Mouse (Mus musculus): ENCODE measurements around the gene Rpl41.

Rpl41 gene

DNA sequence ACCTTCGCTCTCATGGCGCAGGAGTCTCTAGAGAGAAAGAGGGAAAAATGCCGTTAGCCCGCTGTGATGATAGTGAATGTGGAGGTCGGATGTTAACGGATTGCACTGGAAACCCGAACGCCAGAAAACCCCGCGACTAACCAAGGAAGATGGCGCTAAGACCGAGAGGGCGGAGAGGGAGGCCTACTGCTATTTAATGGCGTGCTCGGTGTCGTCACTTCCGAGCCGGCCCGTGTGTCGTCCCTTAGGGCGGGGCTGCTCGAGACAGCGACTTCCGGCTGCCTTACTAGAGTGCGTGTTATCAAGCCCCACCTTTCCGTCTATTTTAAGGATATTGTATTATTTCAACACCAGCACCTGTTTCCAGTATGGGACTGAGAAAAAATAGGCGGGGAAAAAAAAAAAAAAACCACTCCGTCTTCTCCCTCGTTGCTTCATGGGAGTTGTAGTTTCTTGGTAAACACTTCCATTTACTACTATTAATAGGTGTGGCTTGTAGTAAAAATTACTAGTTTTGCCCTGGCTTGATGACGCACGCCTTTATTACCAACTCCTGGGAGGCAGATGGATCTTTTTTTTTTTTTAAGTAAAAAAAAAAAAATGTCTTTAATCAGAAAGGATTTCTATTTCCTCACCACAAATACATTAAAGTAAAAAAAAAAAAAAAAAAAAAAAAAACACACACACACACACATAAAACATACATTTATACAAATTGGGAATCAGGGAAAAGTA is at the start of gene Rpl41:
TSS of gene Rpl41 (minus strand) at position 359 of the 735 bp plus-strand sequence.
- DNase-seq (ENCODE audit: low spot score): peak; percentile 92

DNA sequence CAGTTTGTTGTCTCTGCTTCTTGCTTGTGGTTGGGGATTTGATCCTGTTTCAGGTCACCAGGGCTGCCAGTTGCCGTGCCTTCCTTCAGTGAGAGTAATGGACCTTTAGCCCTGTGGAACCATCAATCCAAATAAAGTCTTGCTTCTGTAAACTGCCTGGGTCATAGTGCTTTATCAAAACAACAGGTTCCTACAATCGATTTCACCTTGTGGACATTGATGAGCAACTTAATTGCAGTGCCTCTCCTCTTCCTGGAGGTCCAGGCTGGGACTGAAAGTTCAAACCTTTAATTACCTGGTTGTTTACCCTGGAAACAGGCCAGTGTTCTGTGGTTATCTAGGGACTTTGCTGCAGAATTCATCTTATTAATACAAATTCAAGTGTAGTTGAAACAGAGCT is 49.4 kb upstream of the Rpl41 start:
- DNase-seq (ENCODE audit: low spot score): no peak

DNA sequence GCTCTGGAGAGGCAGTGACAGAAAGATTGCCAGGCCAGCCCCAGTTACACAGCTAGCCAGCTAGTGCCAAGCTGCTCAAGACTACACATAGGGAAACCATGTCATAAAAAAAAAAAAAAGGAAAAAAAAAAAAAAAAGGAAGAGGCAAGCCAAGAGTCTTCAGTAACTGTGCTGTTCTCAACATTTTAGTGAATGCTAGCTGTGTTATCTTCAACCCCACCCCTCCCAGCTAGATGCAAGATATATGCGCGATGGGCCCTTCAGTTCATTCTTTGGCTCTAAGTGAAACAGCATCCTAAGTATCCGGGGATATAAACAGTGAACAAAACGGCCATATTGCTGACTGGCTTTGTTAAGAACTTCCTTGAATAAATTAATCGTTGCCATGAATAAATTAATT is 43.7 kb upstream of the Rpl41 start:
- no peak for DNase-seq (ENCODE audit: low spot score)

GRCm38 (mm10) chr10:128591436-128591835 is 42.3 kb upstream of the Rpl41 start:
- DNase-seq (ENCODE audit: low spot score): no peak

GRCm38 (mm10) chr10:128590193-128590690 is 41.1 kb upstream of the Rpl41 start:
- DNase-seq (ENCODE audit: low spot score): peak; percentile 84

- peak; percentile 71 for DNase-seq (ENCODE audit: low spot score)
Measured at GRCm38 (mm10) chr10:128589464-128590192, 40.5 kb upstream of the Rpl41 start, which contains the start of gene Erbb3. Gene Erbb3, minus strand, starts transcription at chr10:128589652.

- no peak for DNase-seq (ENCODE audit: low spot score)
Measured at GRCm38 (mm10) chr10:128588775-128589463, 39.8 kb upstream of the Rpl41 start.

GRCm38 (mm10) chr10:128588136-128588535 is 39.0 kb upstream of the Rpl41 start:
- DNase-seq (ENCODE audit: low spot score): no peak

DNA sequence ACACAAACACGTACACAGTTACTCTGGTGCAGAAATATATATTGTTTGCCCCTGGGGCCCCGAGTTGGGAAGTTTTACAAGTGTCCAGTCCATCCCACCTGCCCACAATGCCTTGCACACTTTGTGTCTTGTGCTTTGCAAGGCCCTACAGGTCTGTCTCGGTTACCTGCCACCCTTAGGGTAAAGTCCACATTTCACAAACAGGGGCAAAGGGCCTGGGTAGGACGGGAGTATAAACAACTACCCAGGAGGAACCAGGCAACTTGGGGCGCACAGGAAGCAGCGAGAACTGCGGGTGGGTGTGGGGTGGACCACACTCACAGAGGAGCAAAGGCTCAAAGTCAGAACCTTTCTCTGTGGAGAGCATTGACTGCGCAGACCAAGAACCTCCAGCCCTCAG is 38.6 kb upstream of the Rpl41 start:
- DNase-seq (ENCODE audit: low spot score): no peak

DNA sequence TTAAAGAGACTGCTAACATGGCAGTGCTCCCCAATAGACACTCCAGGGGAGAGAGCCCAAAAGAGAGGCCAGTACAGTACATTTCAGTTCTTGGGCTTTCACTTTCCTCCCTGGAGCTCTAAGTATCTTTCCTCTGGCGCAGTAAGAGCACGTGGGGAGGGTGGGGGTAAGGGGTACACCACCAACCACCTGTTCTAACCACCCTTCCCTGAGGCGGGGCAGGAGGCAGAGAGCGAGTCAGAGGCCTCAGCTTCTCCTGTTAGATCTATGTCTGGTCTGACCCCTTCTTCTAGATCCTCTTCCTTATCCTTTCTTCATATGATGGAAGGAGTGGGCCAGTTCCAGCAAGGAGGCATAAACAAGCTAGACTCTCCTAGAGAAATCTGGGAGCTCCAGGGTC is 38.0 kb upstream of the Rpl41 start:
- no peak for DNase-seq (ENCODE audit: low spot score)

DNA sequence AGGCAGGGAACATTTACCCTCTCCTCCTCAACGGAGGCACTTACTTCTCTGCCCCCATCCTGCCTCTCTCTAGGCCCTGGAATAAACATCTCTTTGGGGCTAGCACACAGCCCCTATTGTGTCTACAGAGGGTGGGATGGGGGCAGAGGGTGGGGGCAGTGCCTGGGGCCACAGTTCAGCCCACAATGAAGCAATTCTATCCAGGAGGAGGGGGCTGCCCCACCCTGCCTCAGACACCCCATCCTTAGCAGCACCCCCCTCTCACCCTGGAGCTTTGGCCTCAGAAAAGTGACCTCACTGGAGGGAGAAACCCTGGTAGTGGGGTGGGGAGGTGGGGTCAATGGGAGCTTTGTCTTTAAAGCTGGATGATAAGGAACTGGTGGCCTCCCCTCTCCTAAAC is 37.4 kb upstream of the Rpl41 start:
- no peak for DNase-seq (ENCODE audit: low spot score)

GRCm38 (mm10) chr10:128584386-128584785 is 35.3 kb upstream of the Rpl41 start:
- no peak for DNase-seq (ENCODE audit: low spot score)

GRCm38 (mm10) chr10:128583644-128584043 is 34.5 kb upstream of the Rpl41 start:
- DNase-seq (ENCODE audit: low spot score): peak; percentile 62

DNA sequence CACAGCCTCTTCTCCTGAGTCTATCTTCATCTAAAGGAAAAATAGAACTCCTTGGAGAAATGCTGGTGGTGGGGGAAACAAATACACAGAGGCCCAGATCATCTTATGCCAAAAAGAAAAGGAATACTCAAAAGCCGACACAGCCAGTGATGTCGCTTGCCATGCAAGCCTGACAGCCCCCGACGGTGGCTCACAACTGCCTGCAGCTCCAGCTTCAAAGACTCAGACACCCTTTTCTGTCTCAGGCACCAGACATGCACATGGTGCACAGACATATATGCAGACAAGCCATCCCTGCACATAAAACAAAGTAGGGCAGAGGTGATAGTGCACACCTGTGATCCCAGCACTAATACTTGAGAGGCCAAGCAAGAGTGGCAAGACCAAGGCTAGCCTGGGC is 30.6 kb upstream of the Rpl41 start:
- no peak for DNase-seq (ENCODE audit: low spot score)

GRCm38 (mm10) chr10:128579298-128579697 is 30.2 kb upstream of the Rpl41 start:
- no peak for DNase-seq (ENCODE audit: low spot score)

- DNase-seq (ENCODE audit: low spot score): no peak
Measured at GRCm38 (mm10) chr10:128578330-128578729, 29.2 kb upstream of the Rpl41 start.

- DNase-seq (ENCODE audit: low spot score): no peak
Measured at GRCm38 (mm10) chr10:128575063-128575462, 26.0 kb upstream of the Rpl41 start.

GRCm38 (mm10) chr10:128565788-128566531 is 16.9 kb upstream of the Rpl41 start, which contains the start of gene Pa2g4:
Gene Pa2g4, minus strand, starts transcription at chr10:128565987.
- peak; percentile 96 for DNase-seq (ENCODE audit: low spot score)

DNA sequence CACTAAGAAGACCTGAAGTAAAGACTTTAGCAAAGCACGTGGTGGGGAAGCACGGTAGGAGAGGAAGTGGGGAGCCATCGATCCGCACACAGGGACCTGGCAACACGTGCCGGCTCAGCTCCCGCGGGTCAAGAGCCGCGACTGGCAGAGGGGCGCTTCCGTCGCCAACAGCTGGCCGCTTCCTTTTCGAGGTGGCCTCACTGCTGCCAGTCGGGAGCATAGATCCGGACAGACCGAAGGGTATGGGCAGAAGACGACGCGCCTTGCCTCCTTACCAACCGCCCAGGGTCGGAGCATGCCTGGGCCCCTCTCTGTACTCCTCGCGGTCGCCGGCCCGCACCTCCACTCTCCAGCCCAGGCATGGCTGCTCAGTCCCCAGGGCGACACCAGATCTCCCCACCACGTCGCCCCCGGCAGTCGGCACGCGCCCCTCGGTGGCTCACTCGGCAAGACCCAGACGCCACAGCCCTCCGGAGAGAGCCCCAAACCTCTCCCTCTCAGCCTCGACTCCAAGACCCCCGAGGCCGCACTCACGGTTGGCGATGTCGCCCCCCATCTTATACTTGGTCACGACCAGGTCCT is 16.2 kb upstream of the Rpl41 start:
- DNase-seq (ENCODE audit: low spot score): peak; percentile 71

DNA sequence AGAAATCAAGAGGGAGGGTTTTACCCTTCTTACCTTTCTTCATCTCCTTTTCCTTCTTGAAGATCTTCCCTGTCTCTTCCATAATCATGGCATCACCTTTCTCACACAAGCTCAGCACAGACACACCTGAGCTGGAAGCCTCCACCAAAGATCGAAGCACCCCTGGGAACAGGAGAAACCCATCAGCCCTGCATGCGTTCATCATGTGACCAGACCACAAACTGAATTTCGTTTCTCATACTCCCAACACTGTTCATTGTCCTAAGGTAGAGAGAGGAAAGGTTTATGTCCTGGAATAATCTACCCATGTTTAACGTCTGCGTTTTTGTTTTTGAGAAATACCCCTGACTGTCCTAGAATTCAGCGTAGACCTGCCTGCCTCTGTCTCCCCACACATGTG is 14.4 kb upstream of the Rpl41 start:
- DNase-seq (ENCODE audit: low spot score): no peak

GRCm38 (mm10) chr10:128556963-128557362 is 7.9 kb upstream of the Rpl41 start:
- no peak for DNase-seq (ENCODE audit: low spot score)

Measured in testis, postnatal 10 days (tissue).